Mouse (Mus musculus) limb, embryonic 10.5 days (tissue): Measurements from ENCODE around the gene Rxra. TPM values are rescaled to one million over a fixed set of nuclear protein-coding genes. Genes with fewer than 3 reads are reported as not detected.

Source experiments
- DNase-seq: peaks from one replicate; pipeline ENCODE4 v3.0.0-alpha.2; 2017; ENCODE audit warnings: low spot score
- H3K27ac ChIP-seq: fragments of 300-500 bp; sonication (generic); 2 replicates; pipeline ENCODE4 v1.5.1; 2016; ENCODE audit warnings: mild to moderate bottlenecking
- H3K27me3 ChIP-seq: fragments of 300-500 bp; sonication (generic); 2 replicates; pipeline ENCODE4 v1.6.1; 2016; ENCODE audit warnings: low read depth, mild to moderate bottlenecking; ENCODE audit not compliant: poor library complexity, severe bottlenecking
- H3K36me3 ChIP-seq: fragments of 300-500 bp; sonication (generic); 2 replicates; pipeline ENCODE4 v1.6.1; 2016; ENCODE audit warnings: mild to moderate bottlenecking, moderate library complexity
- H3K4me1 ChIP-seq: fragments of 300-500 bp; sonication (generic); 2 replicates; pipeline ENCODE4 v1.6.1; 2016
- H3K4me3 ChIP-seq: fragments of 300-500 bp; sonication (generic); 2 replicates; pipeline ENCODE4 v1.5.1; 2016; ENCODE audit warnings: mild to moderate bottlenecking, moderate library complexity
- H3K9me3 ChIP-seq: fragments of 300-500 bp; sonication (generic); replicated peaks from 2 replicates; pipeline ENCODE4 v1.6.1; 2016; ENCODE audit warnings: mild to moderate bottlenecking
- WGBS: fragments of 180-500 bp; shearing (Covaris S2); methylation state at CpG from one replicate; pipeline ENCODE4 v1.1.7; 2016; 5-methylcytosine and 5-hydroxymethylcytosine counted together
- polyA plus RNA-seq: library from polyadenylated mRNA; unstranded; fragments of >200 nt; fragmentation: Nextera tagmentation; extraction: Ambion mirVana; gene quantifications from 2 replicates; pipeline ENCODE4 v1.2.1, GENCODE M21; 2016

Rxra gene
- polyA plus RNA-seq, 1 experiment from 2014 or later = 10.9 TPM

DNA sequence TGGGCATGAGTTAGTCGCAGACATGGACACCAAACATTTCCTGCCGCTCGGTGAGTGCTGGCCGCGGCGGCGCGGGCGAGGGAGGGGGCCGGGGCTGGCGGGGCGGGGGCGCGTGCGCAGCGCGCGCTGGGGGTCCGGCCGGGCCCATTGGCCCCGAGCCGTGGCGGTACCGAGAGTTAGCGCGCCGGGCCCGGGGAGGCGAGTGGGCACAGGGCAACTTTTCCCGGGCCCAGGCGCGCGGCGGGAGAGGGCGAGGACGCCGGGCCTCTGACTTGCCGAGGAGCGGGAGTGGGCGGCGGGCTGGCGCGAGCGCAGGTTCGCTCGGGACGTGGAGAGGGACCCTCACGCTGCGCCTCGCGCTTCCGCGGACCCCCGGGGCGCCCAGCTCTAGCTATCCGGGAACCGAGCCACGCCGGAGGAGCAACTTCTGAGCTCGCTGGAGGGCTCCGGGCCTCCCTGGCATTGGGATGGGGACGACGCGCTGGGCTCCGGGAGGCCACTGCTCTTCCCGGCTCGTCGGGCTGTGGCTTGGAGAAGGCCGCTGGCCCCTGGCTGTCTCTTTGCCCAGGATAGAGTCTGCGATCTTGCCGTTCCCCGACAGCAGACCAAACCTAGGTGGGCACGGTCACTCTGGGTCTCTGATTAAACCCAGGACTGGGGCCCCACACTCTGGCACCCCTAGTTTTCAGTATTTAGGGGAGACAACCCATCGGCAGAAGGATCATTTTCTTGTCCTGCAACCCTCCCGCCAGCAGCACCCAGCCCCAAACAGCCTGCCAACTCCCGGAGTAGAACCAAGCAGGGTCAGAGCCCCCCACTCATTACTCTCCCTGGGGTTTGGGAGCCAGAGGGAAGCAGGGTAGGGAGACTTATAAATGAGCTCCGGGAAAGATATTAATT is 1.4 kb downstream of the Rxra start:
- Histone ChIP-seq H3K9me3 (no peaks in the 10 kb centered on the region), H3K4me3 (peak overlapping the region; percentile 89), H3K27ac (peak overlapping the region; percentile 97), H3K4me1 (peaks cover 69% of the 10 kb centered on the region), H3K27me3 (no peaks in the 10 kb centered on the region), H3K36me3 (no peaks in the 10 kb centered on the region)
- WGBS = 1% methylated on average over 77 of the region's 77 CpGs
- peak; percentile 79 for DNase-seq

DNA sequence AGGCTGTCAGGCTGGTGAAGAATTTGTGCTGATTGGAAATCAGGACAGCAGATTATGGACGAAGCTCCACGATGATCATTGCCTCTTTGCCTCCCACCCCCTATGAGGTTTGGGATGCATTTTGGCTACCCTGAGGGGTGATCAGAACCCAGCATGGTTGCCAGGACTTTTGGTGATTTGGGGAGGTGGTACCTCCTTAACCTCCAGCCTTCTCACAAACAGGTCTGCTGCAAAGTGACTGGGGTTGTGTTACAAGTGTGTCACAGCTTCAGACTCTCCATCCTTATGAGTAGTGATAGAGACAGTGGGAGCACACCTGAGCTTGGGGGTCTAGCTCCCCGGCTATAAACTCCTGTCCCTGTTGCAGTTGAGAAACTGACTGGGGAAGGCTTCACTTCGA is 2.1 kb downstream of the Rxra start:
- 33% methylated on average over 4 of the region's 4 CpGs for WGBS
- no peak for DNase-seq
- H3K27ac ChIP-seq = peak overlapping the region; percentile 97
- peak overlapping the region; percentile 89 for H3K4me3 ChIP-seq
- peaks cover 76% of the 10 kb centered on the region for H3K4me1 ChIP-seq
- no peaks in the 10 kb centered on the region for H3K27me3 ChIP-seq
- H3K36me3 ChIP-seq = no peaks in the 10 kb centered on the region
- H3K9me3 ChIP-seq = no peaks in the 10 kb centered on the region

DNA sequence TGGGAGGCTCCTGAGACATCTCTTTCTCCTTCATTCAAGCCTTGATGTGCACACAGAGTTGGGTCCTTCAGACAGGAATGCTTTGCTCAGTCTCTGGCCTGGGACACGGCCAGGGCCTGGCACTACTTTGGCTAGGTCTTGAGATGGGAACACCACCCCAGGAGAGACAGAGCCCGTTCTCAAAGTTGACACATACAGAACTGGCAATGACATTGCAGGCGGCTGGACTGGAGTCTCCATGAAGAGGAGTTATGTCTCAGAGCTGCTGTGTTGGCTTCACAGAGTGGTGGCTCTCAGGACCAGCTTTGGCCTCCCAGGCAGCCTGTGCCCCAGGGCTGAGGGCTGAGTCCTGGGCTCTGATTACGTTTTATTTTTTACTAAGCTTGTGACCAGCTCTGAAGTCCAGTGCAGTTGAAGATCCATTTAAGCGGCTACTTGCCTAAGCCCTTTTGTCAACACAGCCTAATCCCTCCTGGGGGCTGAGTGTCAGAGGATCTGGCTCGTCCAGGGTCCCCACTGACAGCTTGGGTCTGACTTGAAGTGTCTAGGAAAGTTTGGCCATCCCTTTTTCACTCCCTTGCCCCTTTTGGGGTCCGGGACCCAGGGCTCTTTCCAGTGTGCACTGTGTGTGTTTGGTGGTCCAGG is 2.7 kb downstream of the Rxra start:
- H3K27ac ChIP-seq = peak overlapping the region; percentile 97
- no peak for DNase-seq
- peaks cover 82% of the 10 kb centered on the region for H3K4me1 ChIP-seq
- no peaks in the 10 kb centered on the region for H3K36me3 ChIP-seq
- H3K27me3 ChIP-seq = no peaks in the 10 kb centered on the region
- H3K4me3 ChIP-seq = peak overlapping the region; percentile 89
- no peaks in the 10 kb centered on the region for H3K9me3 ChIP-seq
- WGBS = 48% methylated on average over 7 of the region's 7 CpGs

DNA sequence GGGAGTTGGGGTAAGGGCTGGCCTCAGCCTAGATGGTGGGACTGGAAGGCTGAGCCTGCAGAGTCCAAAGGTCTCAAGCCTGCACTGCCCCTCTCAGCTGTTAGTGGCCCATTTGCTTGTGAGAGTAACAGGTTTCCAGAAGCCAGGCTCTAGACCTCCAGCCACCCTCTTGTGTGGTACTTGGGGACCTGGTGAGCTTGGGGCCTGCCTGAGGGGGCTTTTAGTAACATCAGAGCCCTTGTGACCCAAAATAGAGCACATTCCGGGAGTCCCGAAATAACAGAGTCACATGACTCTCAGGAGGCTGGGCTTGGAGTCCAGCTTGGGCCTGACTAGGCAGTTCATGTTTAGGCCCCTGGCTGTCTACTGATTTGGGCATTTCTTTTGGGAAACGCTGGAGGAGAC is 3.4 kb downstream of the Rxra start:
- no peak for DNase-seq
- 36% methylated on average over 3 of the region's 3 CpGs for WGBS

DNA sequence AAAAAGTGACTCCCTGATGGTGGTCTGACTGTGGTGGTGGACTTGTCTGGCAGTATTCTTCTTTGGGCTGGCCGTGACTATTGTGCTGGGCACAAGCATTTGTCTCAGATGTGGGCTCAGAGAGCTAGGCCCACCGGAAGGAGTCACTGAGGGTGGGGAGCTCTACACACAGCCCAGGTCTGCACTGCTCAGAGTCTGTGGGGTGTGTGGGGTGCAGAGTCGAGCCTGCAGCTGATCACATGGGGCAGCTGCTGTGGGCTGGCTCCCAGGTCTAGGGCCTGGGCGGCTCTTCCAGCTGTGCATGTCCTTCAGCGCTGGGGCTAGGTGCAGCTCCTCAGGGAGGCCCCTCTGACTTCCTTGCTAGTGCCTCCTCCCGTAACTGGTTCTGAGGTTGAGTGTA is 3.8 kb downstream of the Rxra start:
- no peaks in the 10 kb centered on the region for H3K36me3 ChIP-seq
- WGBS = 78% methylated on average over 6 of the region's 6 CpGs
- no peak overlapping the region for H3K4me3 ChIP-seq
- peaks cover 89% of the 10 kb centered on the region for H3K4me1 ChIP-seq
- peak overlapping the region; percentile 97 for H3K27ac ChIP-seq
- no peaks in the 10 kb centered on the region for H3K27me3 ChIP-seq
- no peak for DNase-seq
- H3K9me3 ChIP-seq = no peaks in the 10 kb centered on the region

More for the DNA sequence above, 3.4 kb downstream of the Rxra start:
- peak overlapping the region; percentile 97 for H3K27ac ChIP-seq
- H3K27me3 ChIP-seq = no peaks in the 10 kb centered on the region
- H3K36me3 ChIP-seq = no peaks in the 10 kb centered on the region
- peak overlapping the region; percentile 14 for H3K4me3 ChIP-seq
- no peaks in the 10 kb centered on the region for H3K9me3 ChIP-seq
- H3K4me1 ChIP-seq = peaks cover 85% of the 10 kb centered on the region

DNA sequence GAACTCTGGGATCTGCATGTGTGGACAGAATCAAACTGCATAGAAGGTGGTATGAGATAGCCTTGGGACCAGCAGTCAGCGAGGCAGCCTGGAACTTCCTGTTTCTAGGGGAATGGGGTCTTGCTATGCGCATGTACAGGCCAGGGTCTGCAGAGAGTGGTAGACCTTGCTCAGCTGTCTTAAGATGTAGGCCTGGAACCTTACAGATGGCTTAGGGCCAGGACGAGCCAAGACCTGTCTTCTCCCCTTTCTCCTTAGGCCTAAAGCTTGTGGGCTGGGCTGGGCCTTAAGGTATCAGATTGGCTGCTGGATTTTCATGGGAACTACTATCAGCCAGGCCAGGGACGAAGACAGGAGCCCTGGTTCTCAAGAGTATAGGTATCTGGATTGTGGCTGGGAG is 4.4 kb downstream of the Rxra start:
- DNase-seq = no peak
- Histone ChIP-seq H3K36me3 (no peaks in the 10 kb centered on the region), H3K9me3 (no peaks in the 10 kb centered on the region), H3K4me1 (peaks cover 87% of the 10 kb centered on the region), H3K27ac (peak overlapping the region; percentile 97), H3K4me3 (no peak overlapping the region), H3K27me3 (no peaks in the 10 kb centered on the region)
- 88% methylated on average over 4 of the region's 4 CpGs for WGBS

DNA sequence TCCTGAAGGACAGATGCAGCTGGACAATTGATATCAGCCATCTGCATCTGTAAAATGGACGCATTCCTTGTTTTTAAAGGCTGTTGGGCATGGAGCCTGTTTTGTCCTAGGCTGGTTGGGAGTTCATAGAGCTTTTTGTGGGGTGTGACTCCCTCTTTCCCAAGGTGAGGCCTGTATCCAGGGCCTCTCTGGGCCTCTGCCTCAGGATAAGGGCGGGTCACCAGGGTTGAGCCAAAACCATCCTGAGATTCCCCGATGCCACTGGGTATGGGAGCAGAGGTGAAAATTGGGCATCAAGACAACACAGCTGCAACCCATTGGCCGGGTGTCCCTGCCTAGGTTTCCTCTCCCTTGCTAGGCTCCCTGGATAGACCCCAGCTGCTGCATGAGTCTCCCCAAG is 5.2 kb downstream of the Rxra start:
- Histone ChIP-seq H3K4me1 (peaks cover 84% of the 10 kb centered on the region), H3K9me3 (no peaks in the 10 kb centered on the region), H3K36me3 (no peaks in the 10 kb centered on the region), H3K4me3 (no peak overlapping the region), H3K27me3 (no peaks in the 10 kb centered on the region), H3K27ac (no peak overlapping the region)
- no peak for DNase-seq
- WGBS = 87% methylated on average over 4 of the region's 4 CpGs

DNA sequence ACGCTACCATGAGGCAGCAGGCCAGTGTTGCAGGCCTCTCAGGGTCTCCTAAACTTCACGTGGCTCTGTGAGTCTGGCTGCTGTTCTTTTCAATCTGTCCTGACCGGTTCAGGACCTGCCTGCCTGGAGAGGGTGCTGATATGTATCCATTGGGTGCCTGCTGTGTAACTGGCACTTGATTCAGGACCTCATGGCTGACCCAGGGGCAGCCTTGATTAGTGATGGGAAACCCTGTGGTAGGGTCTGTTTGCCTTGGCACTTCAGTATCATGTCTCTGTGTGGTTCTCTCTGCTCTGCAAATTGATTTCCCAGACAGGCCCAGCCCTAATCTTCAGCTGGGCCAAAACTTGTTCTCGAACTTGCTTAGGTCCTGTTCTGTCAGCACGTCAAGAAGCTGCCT is 5.9 kb downstream of the Rxra start:
- Histone ChIP-seq H3K4me1 (peaks cover 88% of the 10 kb centered on the region), H3K27ac (no peak overlapping the region), H3K27me3 (no peaks in the 10 kb centered on the region), H3K36me3 (no peaks in the 10 kb centered on the region), H3K4me3 (no peak overlapping the region), H3K9me3 (no peaks in the 10 kb centered on the region)
- no peak for DNase-seq
- WGBS = 86% methylated on average over 5 of the region's 5 CpGs

DNA sequence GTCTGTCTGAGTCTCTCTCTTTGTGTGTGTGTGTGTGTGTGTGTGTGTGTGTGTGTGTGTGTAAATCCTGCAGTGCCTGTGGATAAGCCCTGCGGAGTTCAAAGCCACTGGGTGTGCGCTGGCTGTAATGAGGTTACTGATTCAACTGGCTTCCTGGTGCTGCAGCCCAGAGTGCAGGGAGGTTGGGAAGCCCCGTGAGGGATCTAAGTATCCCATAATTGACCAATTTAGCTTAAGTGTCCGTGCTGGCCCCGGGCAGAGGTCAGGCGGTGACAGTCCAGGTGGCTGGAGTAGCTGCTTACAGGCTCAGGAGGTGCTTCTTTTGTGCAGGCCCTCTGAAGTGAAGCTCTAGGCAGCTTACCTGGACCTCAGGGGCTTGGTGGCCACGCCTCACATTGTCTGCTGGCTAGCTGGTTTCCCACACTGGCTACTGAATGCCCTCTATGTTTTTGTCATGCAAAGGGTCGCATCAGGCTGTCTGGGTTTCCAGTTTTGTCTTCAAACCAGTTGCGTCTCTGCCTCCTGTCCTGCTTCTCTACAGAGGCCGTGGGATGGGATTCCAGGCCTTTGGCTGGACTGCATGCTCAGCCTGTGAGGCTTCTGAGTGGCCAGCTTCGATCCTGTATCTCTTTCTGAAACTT is 7.9 kb downstream of the Rxra start:
- no peaks in the 10 kb centered on the region for H3K27me3 ChIP-seq

DNA sequence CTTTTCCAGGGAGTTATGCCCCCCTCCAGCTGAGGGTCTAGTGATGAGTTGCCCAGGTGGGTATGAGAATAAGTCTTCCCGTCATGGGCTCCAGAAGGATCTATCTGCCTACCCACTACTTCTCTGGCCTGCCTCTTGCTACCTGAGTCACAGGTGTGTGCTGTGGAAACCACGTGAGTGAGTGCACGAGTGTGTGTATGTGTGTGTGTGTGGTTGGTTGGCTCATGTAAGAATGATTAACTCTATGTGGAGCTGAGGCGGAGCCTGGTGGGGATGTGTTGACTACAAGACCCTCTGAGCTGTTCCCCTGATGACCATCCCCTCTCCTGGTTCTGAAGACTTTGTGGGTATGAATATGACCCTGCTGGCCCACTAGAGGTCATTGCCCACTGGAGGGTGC is 9.7 kb downstream of the Rxra start:
- no peaks in the 10 kb centered on the region for H3K27me3 ChIP-seq
- H3K4me3 ChIP-seq = no peak overlapping the region
- H3K4me1 ChIP-seq = peaks cover 66% of the 10 kb centered on the region
- DNase-seq = no peak
- H3K9me3 ChIP-seq = no peaks in the 10 kb centered on the region
- H3K36me3 ChIP-seq = no peaks in the 10 kb centered on the region
- no peak overlapping the region for H3K27ac ChIP-seq
- 95% methylated on average over 4 of the region's 4 CpGs for whole genome bisulfite sequencing

More for the DNA sequence above, 7.9 kb downstream of the Rxra start:
- Histone ChIP-seq H3K4me1 (peaks cover 77% of the 10 kb centered on the region), H3K36me3 (no peaks in the 10 kb centered on the region), H3K4me3 (no peak overlapping the region), H3K9me3 (no peaks in the 10 kb centered on the region), H3K27ac (peak overlapping the region; percentile 27; the same call in 1 of the 2 replicates)
- DNase-seq = no peak
- WGBS = 31% methylated on average over 11 of the region's 11 CpGs

DNA sequence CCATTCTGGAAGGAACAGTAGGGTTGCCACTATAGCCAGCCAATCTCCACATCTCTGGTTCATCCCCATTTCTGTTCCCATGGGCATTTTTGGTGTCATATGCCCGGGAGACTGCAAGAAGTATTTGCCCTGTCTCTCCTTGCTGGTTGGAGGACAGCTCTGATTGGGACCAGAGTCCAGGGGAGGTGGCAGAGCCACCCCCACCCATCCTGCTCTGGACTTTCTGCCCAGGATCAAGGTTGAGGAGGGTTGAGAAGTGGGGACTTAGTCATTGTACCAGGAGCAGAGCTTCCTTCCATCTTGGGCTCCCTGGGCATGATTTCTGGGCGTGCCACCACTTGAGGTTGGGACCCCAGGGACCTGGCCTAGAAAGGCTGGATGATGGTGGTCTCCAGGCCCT is 10.1 kb downstream of the Rxra start:
- H3K36me3 ChIP-seq = no peaks in the 10 kb centered on the region
- H3K4me1 ChIP-seq = peaks cover 69% of the 10 kb centered on the region
- no peak overlapping the region for H3K27ac ChIP-seq
- H3K27me3 ChIP-seq = no peaks in the 10 kb centered on the region
- WGBS = 85% methylated on average over 2 of the region's 2 CpGs
- DNase-seq = no peak
- no peaks in the 10 kb centered on the region for H3K9me3 ChIP-seq
- H3K4me3 ChIP-seq = no peak overlapping the region

DNA sequence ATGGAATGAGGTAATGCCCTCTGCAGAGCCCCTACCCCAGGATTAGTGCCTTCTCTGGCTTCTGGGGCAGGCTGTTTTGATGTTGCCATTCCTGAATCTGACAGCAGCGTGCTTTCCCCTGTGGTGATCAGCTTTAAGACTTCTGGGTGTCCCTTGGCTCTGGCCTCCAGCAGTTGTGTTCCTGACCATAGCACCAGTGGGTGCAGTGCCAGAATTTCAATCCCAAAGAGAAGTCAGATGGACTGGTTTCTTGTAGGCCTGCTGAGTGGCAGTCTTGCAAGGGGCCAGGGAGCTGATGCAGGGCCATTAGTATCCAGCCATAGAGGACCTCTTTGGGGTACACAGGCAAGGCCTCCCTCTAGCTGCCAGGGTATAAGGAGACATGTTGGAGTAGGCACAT is 10.8 kb downstream of the Rxra start:
- Histone ChIP-seq H3K36me3 (no peaks in the 10 kb centered on the region), H3K4me3 (no peak overlapping the region), H3K9me3 (no peaks in the 10 kb centered on the region), H3K4me1 (peaks cover 65% of the 10 kb centered on the region), H3K27ac (no peak overlapping the region), H3K27me3 (no peaks in the 10 kb centered on the region)
- no peak for DNase-seq
- WGBS = 54% methylated on average over 1 of the region's 1 CpGs

DNA sequence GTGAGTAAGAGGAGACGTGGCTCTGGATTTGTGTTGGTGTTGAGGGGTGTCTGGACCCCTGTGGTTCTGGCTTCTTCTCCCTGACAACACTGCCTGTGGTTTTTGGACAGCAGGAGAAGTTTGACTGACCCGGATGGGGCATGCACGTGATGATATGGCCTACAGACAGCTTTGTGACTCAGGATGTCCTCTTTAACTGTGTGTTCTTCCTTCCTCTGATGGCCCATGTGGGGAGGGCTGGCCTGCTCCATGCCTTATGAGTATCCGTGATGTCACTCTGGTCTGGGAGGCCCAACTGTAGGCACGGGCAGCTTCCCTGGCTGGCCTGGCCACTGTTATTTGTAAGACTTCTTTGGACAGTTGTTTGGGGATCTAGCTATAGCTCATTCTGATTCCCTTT is 11.7 kb downstream of the Rxra start:
- DNase-seq = no peak
- Histone ChIP-seq H3K4me3 (no peak overlapping the region), H3K27ac (no peak overlapping the region), H3K27me3 (no peaks in the 10 kb centered on the region), H3K36me3 (no peaks in the 10 kb centered on the region), H3K9me3 (no peaks in the 10 kb centered on the region), H3K4me1 (peaks cover 62% of the 10 kb centered on the region)
- 86% methylated on average over 5 of the region's 5 CpGs for WGBS
